Mouse (Mus musculus) megakaryocyte, adult 5-6 weeks (primary cell): ENCODE data around the gene Phf13. TPM values are rescaled to one million over a fixed set of nuclear protein-coding genes. Genes with fewer than 3 reads are reported as not detected.

Experiments used
- ATAC-seq: 2 replicates; pipeline ENCODE4 v1.8.0; 2016; ENCODE audit warnings: mild to moderate bottlenecking, inconsistent platforms; ENCODE audit not compliant: poor library complexity, severe bottlenecking
- total RNA-seq, 2 experiments: library from RNA; stranded (forward) in 1 of 2; stranded (reverse) in 1 of 2; fragments of 153-499, 151-499 nt in 1 of 2; fragments of 221-1000, 200-1000 nt in 1 of 2; gene quantifications; 2 replicates each; pipeline versions ENCODE4 v1.2.3 to v1.2.4; 2015 to 2017

Gene Phf13
- total RNA-seq, 2 experiments from 2014 or later = 4.0 to 5.6 TPM

- no peak for ATAC-seq
Measured at GRCm38 (mm10) chr4:151953209-151953608, 42.8 kb downstream of the Phf13 start.

- no peak for ATAC-seq
Measured at GRCm38 (mm10) chr4:151948497-151949471, 47.3 kb downstream of the Phf13 start.

DNA sequence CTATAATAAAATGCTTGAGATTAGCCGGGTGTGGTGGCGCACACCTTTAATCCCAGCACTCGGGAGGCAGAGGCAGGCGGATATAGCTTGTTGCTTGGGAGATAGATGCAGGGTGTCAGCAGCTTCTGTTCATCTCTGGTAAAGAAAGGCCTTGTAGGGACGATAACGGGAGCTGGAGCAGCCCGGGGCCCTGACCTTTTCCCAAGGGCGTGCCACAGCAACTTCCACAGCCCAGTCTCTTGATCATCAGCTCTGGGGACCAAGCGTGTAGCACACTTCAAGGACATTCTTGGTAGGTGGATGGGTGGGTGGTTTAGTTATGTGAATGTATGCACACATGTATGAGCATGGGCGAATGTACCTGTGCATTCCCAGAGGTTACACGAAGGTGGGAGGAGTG lies 49.8 kb downstream of the Phf13 start:
- no peak for ATAC-seq

Other genes with a start within 250 kb of the Phf13 start
- gene Camta1, start 134.4 kb downstream of the Phf13 start, total RNA-seq (2015) = 65.9 and 70.2 TPM in 2 replicates
- gene Camta1, start 134.4 kb downstream of the Phf13 start, total RNA-seq (2017) = 2.9 and 17.4 TPM in 2 replicates
- 18.1 and 18.5 TPM in 2 replicates for gene Dnajc11, start 62.6 kb downstream of the Phf13 start, total RNA-seq (2015)
- gene Dnajc11, start 62.6 kb downstream of the Phf13 start, total RNA-seq (2017) = 34.7 and 39.4 TPM in 2 replicates
- 9.6 and 11.2 TPM in 2 replicates for gene Thap3, start 7.3 kb downstream of the Phf13 start, total RNA-seq (2015)
- gene Thap3, start 7.3 kb downstream of the Phf13 start, total RNA-seq (2017) = 10.3 and 12.9 TPM in 2 replicates
- 2.6 and 3.8 TPM in 2 replicates for gene Klhl21, start 12.5 kb upstream of the Phf13 start, total RNA-seq (2015)
- 3.1 and 4.1 TPM in 2 replicates for gene Klhl21, start 12.5 kb upstream of the Phf13 start, total RNA-seq (2017)
- 6.9 and 8.1 TPM in 2 replicates for gene Zbtb48, start 31.4 kb upstream of the Phf13 start, total RNA-seq (2015)
- 3.8 and 8.9 TPM in 2 replicates for gene Zbtb48, start 31.4 kb upstream of the Phf13 start, total RNA-seq (2017)
- 0.11 and 0.16 TPM in 2 replicates for gene Tas1r1, start 42.3 kb upstream of the Phf13 start, total RNA-seq (2015)
- gene Tas1r1, start 42.3 kb upstream of the Phf13 start, total RNA-seq (2017) = not detected in 2 replicates
- 10.1 and 11.1 TPM in 2 replicates for gene Nol9, start 43.1 kb upstream of the Phf13 start, total RNA-seq (2015)
- gene Nol9, start 43.1 kb upstream of the Phf13 start, total RNA-seq (2017) = 10.8 and 15.5 TPM in 2 replicates
- 1.7 and 2.6 TPM in 2 replicates for gene Plekhg5, start 76.2 kb upstream of the Phf13 start, total RNA-seq (2015)
- gene Plekhg5, start 76.2 kb upstream of the Phf13 start, total RNA-seq (2017) = 3.0 and 3.6 TPM in 2 replicates
- 0.13 and 0.25 TPM in 2 replicates for gene Tnfrsf25, start 119.7 kb upstream of the Phf13 start, total RNA-seq (2015)
- 0.18 and 2.8 TPM in 2 replicates for gene Tnfrsf25, start 119.7 kb upstream of the Phf13 start, total RNA-seq (2017)
- gene Espn, start 156.1 kb upstream of the Phf13 start, total RNA-seq (2015) = 1.2 and 1.4 TPM in 2 replicates
- gene Espn, start 156.1 kb upstream of the Phf13 start, total RNA-seq (2017) = 0.22 and 0.24 TPM in 2 replicates
- not detected in 2 replicates for gene Hes2, start 162.6 kb upstream of the Phf13 start, total RNA-seq (2015)
- not detected in 2 replicates for gene Hes2, start 162.6 kb upstream of the Phf13 start, total RNA-seq (2017)
- 43.3 and 44.5 TPM in 2 replicates for gene Acot7, start 181.9 kb upstream of the Phf13 start, total RNA-seq (2015)
- 40.1 and 43.3 TPM in 2 replicates for gene Acot7, start 181.9 kb upstream of the Phf13 start, total RNA-seq (2017)